Mouse (Mus musculus): ENCODE data around the gene Edar. TPM values are rescaled to one million over a fixed set of nuclear protein-coding genes. Genes with fewer than 3 reads are reported as not detected.

Gene Edar
- total RNA-seq, 2 experiments from 2014 or later, result 0.41 to 0.43 TPM

Other genes with a start within 250 kb of the Edar start
- gene Ranbp2, start 228.7 kb downstream of the Edar start, total RNA-seq (2021), result 10 to 100 TPM; 65.0 to 67.5 TPM
- 1 to 10 TPM; 7.1 to 7.8 TPM for gene Ccdc138, start 177.7 kb downstream of the Edar start, total RNA-seq (2021)
- gene Gm17542, start 42.6 kb upstream of the Edar start, total RNA-seq (2021), result not detected
- gene Sh3rf3, start 137.7 kb upstream of the Edar start, total RNA-seq (2021), result 10 to 100 TPM; 83.7 to 97.9 TPM

Measured in left cerebral cortex, postnatal 10 days (tissue).